Mouse (Mus musculus) midbrain, embryonic 13.5 days (tissue): ENCODE data around the gene Cdon. TPM values are rescaled to one million over a fixed set of nuclear protein-coding genes. Genes with fewer than 3 reads are reported as not detected.

Experiments used
- ATAC-seq: fragments of 200-750 bp; cut with Nextera tagmentation; 2 replicates; pipeline ENCODE4 v1.8.0; 2017; ENCODE audit warnings: mild to moderate bottlenecking, moderate TSS enrichment, moderate library complexity
- H3K27ac ChIP-seq: fragments of 300-500 bp; sonication (generic); 2 replicates; pipeline ENCODE4 v1.5.1; 2015; ENCODE audit warnings: inconsistent platforms, mild to moderate bottlenecking, moderate library complexity
- H3K27me3 ChIP-seq: fragments of 300-500 bp; sonication (generic); 2 replicates; pipeline ENCODE4 v1.6.1; 2015; ENCODE audit warnings: mild to moderate bottlenecking, inconsistent platforms
- H3K36me3 ChIP-seq: fragments of 300-500 bp; sonication (generic); 2 replicates; pipeline ENCODE4 v1.6.1; 2015; ENCODE audit warnings: mild to moderate bottlenecking, inconsistent platforms
- H3K4me1 ChIP-seq: fragments of 300-500 bp; sonication (generic); replicated peaks from 2 replicates; pipeline ENCODE4 v1.6.1; 2015; ENCODE audit warnings: inconsistent platforms
- H3K4me2 ChIP-seq: fragments of 300-500 bp; sonication (generic); replicated peaks from 2 replicates; pipeline ENCODE4 v1.6.1; 2015; ENCODE audit warnings: moderate library complexity, mild to moderate bottlenecking, inconsistent platforms
- H3K4me3 ChIP-seq: fragments of 300-500 bp; sonication (generic); replicated peaks from 2 replicates; pipeline ENCODE4 v1.5.1; 2015; ENCODE audit warnings: mild to moderate bottlenecking, inconsistent platforms
- H3K9ac ChIP-seq: fragments of 300-500 bp; sonication (generic); replicated peaks from 2 replicates; pipeline ENCODE4 v1.6.1; 2015; ENCODE audit warnings: mild to moderate bottlenecking, inconsistent platforms
- H3K9me3 ChIP-seq: fragments of 300-500 bp; sonication (generic); 2 replicates; pipeline ENCODE4 v1.6.1; 2016; ENCODE audit warnings: mild to moderate bottlenecking, inconsistent platforms
- WGBS: fragments of 180-500 bp; shearing (Covaris S2); methylation state at CpG from one replicate; pipeline ENCODE4 v1.1.7; 2015; 5-methylcytosine and 5-hydroxymethylcytosine counted together
- polyA plus RNA-seq: library from polyadenylated mRNA; unstranded; fragments of >200 nt; fragmentation: Nextera tagmentation; extraction: Ambion mirVana; gene quantifications from 2 replicates; pipeline ENCODE4 v1.2.1, GENCODE M21; 2015

The Cdon gene
- polyA plus RNA-seq, 1 experiment from 2014 or later: 10.7 TPM

DNA sequence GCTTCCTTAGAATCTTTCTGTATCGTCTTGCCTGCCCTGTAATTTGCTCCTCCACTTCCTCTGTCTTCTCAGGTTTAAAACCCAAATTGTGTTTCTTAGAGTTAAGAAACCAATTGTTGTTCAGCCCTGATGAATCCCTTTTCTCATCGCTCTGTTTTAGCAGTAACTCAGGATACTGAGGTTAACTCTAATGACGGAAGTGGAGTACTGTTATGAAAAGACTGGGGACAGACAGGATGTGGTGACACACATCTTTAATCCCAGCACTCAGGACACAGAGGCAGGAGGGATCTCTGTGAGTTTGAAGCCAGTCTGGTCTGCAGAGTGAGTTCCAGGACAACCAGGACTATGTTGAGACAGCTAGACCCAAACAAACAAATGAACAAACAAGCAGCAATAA, 74.5 kb downstream of the Cdon start:
- Histone ChIP-seq H3K27ac (no peak overlapping the region), H3K36me3 (peaks cover 46% of the 10 kb centered on the region), H3K4me2 (no peak overlapping the region), H3K4me1 (no peaks in the 10 kb centered on the region), H3K9ac (no peak overlapping the region), H3K4me3 (no peak overlapping the region), H3K27me3 (no peaks in the 10 kb centered on the region), H3K9me3 (no peaks in the 10 kb centered on the region)
- 70% methylated on average over 3 of the region's 3 CpGs for WGBS
- no peak for ATAC-seq

DNA sequence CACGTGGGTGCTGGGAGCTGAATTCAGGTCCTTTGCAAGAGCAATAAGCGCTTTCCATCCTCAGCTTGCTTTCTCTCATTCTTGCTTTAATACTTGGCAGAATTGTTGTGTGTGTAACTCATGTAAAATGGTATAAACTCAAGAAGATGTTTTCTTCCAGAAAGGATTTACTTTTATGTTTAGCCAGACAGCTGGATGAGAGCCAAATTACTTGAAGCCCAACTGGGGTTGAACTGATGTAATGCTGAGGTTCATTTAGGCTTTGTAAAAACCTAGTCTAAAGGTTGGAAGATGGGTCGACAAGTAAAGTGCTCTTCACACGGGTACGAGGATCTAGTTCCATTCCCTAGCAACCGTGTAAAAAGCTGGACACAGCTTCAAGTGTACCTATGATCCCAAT, 79.0 kb downstream of the Cdon start:
- H3K4me2 ChIP-seq: no peak overlapping the region
- H3K27me3 ChIP-seq: no peaks in the 10 kb centered on the region
- H3K9ac ChIP-seq: no peak overlapping the region
- ATAC-seq: no peak
- 87% methylated on average over 6 of the region's 6 CpGs for WGBS
- H3K9me3 ChIP-seq: no peaks in the 10 kb centered on the region
- H3K4me3 ChIP-seq: no peak overlapping the region
- H3K36me3 ChIP-seq: peaks cover 63% of the 10 kb centered on the region
- no peak overlapping the region for H3K27ac ChIP-seq
- no peaks in the 10 kb centered on the region for H3K4me1 ChIP-seq

DNA sequence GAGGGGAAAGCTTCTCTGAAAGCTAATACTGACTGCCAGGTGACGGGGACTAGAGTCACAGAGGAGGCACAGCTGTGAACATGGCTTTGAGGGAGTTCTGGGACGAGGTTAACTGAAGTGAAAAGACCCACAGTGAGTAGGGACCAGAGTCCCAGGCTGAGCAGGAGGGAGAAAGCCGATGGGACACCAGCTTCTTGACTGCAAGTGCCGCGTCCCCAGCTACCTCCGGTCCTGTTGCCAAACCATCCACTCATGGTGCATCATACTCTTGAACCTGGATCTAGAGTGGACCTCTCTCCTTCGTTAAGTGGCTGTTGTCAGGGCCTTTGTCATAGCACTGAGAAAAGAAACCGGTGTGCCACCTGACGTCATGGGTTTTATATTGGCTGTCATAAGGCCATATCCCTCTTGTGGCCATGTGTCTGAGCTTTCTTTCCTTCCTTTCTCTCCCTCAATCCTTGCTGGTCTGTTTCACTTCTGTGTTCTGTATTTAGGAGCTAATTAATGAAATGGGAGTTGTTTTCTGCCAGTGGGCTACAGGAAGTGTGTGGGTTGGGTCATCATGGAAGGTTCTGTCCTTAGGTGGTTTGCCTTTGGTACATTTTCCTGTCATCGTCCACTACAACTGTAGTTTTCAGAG, 81.6 kb downstream of the Cdon start:
- H3K9ac ChIP-seq: no peak overlapping the region
- no peak overlapping the region for H3K27ac ChIP-seq
- no peak overlapping the region for H3K4me3 ChIP-seq
- H3K27me3 ChIP-seq: no peaks in the 10 kb centered on the region
- no peaks in the 10 kb centered on the region for H3K9me3 ChIP-seq
- no peak for ATAC-seq
- H3K4me2 ChIP-seq: no peak overlapping the region
- WGBS: 80% methylated on average over 10 of the region's 10 CpGs
- no peaks in the 10 kb centered on the region for H3K4me1 ChIP-seq
- peaks cover 61% of the 10 kb centered on the region for H3K36me3 ChIP-seq

DNA sequence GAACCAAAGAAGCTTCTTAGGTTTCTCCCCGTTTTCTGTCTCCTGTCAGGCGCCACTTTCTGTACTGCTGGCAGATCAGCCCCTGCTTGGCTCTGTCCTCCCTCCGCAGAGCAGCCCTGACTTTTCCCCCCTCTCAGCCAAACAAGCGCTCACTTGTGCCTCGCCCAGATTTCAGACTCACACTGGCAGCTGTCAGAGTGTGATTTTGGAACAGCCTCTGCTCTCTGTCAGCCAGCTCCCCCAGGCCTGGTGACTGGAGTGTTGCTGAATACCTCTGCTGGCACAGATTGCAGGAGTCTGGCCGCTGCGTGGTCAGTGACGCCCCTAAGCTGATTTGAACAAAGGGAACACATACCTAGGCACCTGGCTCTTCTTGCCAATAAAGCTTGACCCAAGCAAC, 87.3 kb downstream of the Cdon start:
- no peak overlapping the region for H3K4me3 ChIP-seq
- 43% methylated on average over 8 of the region's 8 CpGs for WGBS
- ATAC-seq: peak; percentile 57

DNA sequence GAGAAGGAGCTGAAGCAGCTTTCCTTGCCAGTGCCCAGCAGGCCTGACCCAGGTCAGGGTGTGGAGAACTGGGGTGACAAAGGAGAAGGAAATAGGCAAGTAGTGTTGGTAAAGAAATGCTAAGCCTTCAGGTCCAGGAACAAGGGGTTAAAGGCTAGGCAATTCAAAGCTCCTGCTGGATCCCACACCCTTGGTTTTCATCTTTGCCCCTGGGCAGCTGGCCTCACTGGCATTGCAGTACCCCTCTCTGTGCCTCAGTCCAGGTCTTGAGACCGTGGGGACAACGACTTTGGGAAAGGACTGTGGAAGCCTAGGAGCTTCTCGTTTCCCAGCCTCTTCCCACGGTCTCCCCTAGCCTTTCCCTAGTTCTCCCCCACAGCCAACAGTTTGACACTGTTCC, 93.0 kb downstream of the Cdon start:
- no peaks in the 10 kb centered on the region for H3K9me3 ChIP-seq

More for the DNA sequence above, 87.3 kb downstream of the Cdon start:
- H3K4me1 ChIP-seq: no peaks in the 10 kb centered on the region
- no peaks in the 10 kb centered on the region for H3K27me3 ChIP-seq
- peaks cover 19% of the 10 kb centered on the region for H3K36me3 ChIP-seq
- no peaks in the 10 kb centered on the region for H3K9me3 ChIP-seq
- H3K9ac ChIP-seq: no peak overlapping the region
- H3K4me2 ChIP-seq: no peak overlapping the region
- H3K27ac ChIP-seq: peak overlapping the region; percentile 40

DNA sequence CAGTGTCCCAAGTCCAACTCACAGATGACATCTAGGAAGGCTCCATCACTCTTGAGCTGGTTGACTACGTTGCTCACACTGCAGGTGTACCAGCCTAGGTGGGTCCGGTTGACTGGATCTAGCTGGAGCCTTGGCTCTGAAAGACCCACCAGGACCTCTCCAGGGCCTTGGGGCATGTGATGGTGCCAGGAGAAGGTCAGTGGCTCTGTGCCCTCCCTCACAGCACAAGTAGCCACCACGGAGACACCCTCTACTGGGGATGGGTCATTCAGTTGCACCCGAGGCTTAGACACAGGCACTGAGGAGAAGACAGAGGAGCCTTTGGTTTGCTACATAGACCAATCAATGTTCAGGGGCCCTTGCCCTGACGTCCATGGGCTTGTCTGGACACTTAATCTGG, 95.3 kb downstream of the Cdon start:
- Histone ChIP-seq H3K4me1 (no peaks in the 10 kb centered on the region), H3K4me3 (no peak overlapping the region), H3K36me3 (no peaks in the 10 kb centered on the region), H3K9me3 (no peaks in the 10 kb centered on the region), H3K4me2 (no peak overlapping the region), H3K27ac (no peak overlapping the region), H3K27me3 (no peaks in the 10 kb centered on the region), H3K9ac (no peak overlapping the region)
- ATAC-seq: no peak
- 81% methylated on average over 5 of the region's 5 CpGs for WGBS

More for the DNA sequence above, 93.0 kb downstream of the Cdon start:
- H3K9ac ChIP-seq: no peak overlapping the region
- 91% methylated on average over 4 of the region's 4 CpGs for WGBS
- H3K36me3 ChIP-seq: no peaks in the 10 kb centered on the region
- H3K27ac ChIP-seq: no peak overlapping the region
- H3K4me1 ChIP-seq: no peaks in the 10 kb centered on the region
- H3K4me3 ChIP-seq: no peak overlapping the region
- ATAC-seq: no peak
- no peak overlapping the region for H3K4me2 ChIP-seq
- H3K27me3 ChIP-seq: no peaks in the 10 kb centered on the region

DNA sequence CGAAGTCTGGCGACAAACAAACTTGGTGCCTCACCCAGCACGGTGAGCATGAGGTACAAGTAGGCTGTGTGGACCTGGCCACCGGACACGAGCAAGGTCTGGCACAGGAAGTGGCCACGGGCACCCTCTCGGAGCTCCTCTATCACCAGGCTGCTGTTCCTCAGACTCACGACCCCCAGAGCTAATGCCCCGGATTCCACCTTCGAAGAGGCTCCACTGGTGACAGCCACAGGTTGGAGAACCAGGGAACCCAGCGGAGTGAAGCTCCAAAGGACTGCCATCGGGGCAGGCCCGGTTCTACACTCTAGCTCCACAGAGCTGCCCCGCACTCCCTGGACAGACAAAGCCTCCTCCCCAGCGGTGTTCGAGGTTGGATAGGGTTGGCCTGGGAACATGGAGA, 95.8 kb downstream of the Cdon start:
- no peaks in the 10 kb centered on the region for H3K9me3 ChIP-seq
- H3K27me3 ChIP-seq: no peaks in the 10 kb centered on the region
- no peak overlapping the region for H3K27ac ChIP-seq
- H3K4me2 ChIP-seq: no peak overlapping the region
- 91% methylated on average over 16 of the region's 16 CpGs for WGBS
- H3K4me1 ChIP-seq: no peaks in the 10 kb centered on the region
- H3K36me3 ChIP-seq: no peaks in the 10 kb centered on the region
- no peak for ATAC-seq
- no peak overlapping the region for H3K9ac ChIP-seq
- no peak overlapping the region for H3K4me3 ChIP-seq

DNA sequence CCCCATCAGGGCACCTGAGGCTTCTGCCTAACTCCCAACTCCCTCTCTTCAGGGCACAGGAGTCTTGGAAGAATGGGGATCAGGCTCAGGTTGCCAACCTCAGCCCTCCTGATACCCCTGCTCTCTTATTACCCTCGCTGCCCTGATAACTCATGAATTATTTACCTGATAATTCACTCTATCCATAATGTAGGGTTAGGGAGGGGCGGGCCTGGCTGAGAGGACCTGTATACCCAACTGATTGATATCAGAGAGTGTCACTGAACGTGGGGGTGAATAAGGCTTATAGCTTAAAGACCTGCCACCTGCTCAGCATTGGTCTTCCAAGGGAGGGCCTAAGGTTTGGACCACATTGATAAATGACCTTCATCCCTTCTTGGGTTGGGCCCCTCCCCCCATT, 97.2 kb downstream of the Cdon start, which contains the start of gene Gm1113:
Gene Gm1113, minus strand, starts transcription at position 101 of the 400 bp plus-strand sequence.
- Histone ChIP-seq H3K9ac (no peak within 1 kb of the TSS), H3K4me1 (peaks cover 1% of the 10 kb centered on the region), H3K27ac (no peak within 1 kb of the TSS), H3K36me3 (no peaks in the 10 kb centered on the region), H3K9me3 (no peaks in the 10 kb centered on the region), H3K27me3 (0 out of 2 replicates have a peak, but pooled peaks cover 4% of the 10 kb centered on the region), H3K4me3 (no peak within 1 kb of the TSS), H3K4me2 (no peak within 1 kb of the TSS)
- no peak for ATAC-seq
- 75% methylated on average over 3 of the region's 3 CpGs for WGBS

DNA sequence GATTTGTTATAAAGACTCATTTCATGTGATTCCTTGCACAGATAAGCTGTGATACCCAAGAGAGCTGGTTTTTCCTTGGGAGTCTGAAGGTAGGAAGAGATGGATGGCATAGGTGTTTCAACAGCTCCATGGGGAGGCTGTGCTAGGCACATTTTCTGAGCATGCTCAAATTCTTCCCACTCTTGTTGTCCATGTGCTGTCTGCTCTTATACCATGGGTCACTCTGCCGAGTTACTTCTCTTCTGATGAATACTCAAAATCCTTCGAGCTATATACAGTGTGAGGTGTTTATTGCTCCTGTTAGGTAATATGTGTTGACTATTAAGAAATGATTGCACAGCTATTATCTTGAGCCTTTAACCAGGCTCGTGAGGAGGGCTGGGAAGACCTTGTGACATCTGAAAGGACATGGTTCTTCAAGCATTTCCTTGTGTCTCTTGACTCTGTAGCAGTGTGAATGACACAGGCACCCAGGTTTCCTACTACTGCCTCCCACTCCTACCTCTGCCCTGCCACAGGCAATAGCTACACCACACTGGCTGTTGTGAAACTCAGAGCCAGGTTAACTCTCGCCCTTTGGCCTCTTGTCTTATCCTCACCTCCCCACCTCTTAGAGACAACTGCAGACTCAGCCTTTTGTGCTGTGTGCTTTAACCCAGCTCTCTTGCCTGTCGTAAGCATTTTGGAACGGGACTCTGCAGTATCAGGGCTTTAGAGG, 99.9 kb downstream of the Cdon start:
- no peak for ATAC-seq
- WGBS: 87% methylated on average over 6 of the region's 6 CpGs
- Histone ChIP-seq H3K4me2 (no peak overlapping the region), H3K27me3 (0 out of 2 replicates have a peak, but pooled peaks cover 4% of the 10 kb centered on the region), H3K9ac (no peak overlapping the region), H3K4me3 (no peak overlapping the region), H3K4me1 (peaks cover 14% of the 10 kb centered on the region), H3K27ac (no peak overlapping the region), H3K9me3 (no peaks in the 10 kb centered on the region), H3K36me3 (no peaks in the 10 kb centered on the region)

DNA sequence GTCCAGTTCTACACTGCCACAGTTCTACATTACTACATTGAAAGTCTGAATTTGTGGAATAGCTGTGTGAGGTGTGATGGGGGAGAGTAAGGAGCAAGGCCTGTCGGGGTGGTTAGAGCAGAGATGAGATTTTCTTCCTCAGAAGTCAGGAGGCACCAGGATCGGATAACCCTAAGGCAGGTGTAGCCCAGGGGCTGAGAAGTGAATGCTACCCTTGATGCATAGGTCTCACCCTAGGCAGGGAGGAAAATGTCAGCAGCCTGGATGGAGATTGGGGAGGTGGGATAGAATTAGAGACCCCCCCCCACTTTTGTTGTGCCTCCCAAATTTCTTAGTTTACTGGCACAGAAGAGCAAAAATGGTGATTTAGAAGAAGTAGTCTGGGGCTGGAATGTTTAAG, 101.3 kb downstream of the Cdon start:
- WGBS: 76% methylated on average over 2 of the region's 2 CpGs

DNA sequence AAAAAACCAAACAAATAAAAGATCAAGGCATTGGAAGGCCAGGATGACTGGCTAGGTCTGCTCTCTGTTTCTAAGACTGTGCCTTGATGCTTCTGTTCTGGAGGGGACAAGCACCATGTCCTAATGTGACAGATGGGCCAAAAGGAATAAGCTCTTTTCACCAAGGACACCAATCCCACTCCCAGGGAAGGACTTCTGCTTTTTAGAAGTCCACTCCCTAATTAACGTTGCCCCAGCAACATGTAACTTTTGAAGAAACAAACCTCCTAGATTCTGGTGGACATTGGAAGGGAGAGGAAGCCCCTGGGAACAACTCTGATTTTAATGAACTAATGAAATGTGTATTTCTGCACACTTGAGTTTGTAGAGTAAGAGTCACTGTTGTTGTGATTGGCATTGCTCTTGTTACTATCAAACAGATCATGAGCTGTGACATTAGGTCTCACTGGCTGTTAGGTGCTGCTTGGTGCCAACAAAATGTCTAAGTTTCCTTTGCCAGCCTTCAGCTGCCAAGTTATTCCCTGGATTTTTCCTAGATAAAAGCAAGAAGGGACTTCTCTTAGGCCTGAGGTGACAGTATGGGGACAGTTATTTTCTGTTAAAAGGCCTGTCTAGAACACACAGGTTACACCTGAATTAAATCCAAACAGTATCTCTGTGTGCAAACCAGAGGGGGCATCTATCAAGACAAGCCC, 102.0 kb downstream of the Cdon start:
- no peak overlapping the region for H3K4me2 ChIP-seq
- WGBS: 57% methylated on average over 1 of the region's 1 CpGs
- no peaks in the 10 kb centered on the region for H3K36me3 ChIP-seq
- no peaks in the 10 kb centered on the region for H3K9me3 ChIP-seq
- H3K27me3 ChIP-seq: 0 out of 2 replicates have a peak, but pooled peaks cover 4% of the 10 kb centered on the region
- no peak for ATAC-seq
- no peak overlapping the region for H3K27ac ChIP-seq
- no peak overlapping the region for H3K9ac ChIP-seq
- peaks cover 14% of the 10 kb centered on the region for H3K4me1 ChIP-seq
- no peak overlapping the region for H3K4me3 ChIP-seq

More for the DNA sequence above, 101.3 kb downstream of the Cdon start:
- Histone ChIP-seq H3K9ac (no peak overlapping the region), H3K27ac (no peak overlapping the region), H3K4me1 (peaks cover 14% of the 10 kb centered on the region), H3K9me3 (no peaks in the 10 kb centered on the region), H3K36me3 (no peaks in the 10 kb centered on the region), H3K27me3 (0 out of 2 replicates have a peak, but pooled peaks cover 4% of the 10 kb centered on the region), H3K4me2 (no peak overlapping the region), H3K4me3 (no peak overlapping the region)
- ATAC-seq: no peak

DNA sequence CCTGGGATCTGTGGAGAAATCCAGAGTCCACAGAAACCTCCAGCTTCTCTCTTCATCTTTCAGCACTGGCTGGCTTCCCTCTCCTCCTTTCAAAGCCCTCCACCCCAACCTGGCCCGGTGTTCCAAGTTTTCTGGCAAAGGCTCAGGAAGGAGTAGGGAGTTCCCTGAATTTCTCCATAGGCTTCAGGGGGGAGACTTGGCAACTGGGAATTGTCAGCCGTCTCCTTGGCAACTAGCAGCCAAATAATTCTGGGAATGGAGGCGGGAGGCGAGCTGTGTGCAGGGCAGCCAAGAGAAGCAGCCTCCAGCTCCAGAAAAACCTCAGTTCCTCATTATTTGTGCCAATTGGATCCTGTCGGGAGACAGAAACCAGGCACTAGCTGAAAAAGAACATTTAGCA, 102.6 kb downstream of the Cdon start:
- no peak overlapping the region for H3K27ac ChIP-seq
- WGBS: 10% methylated on average over 5 of the region's 5 CpGs
- H3K4me2 ChIP-seq: no peak overlapping the region; the same call in 1 of the 2 replicates
- peaks cover 14% of the 10 kb centered on the region for H3K4me1 ChIP-seq
- ATAC-seq: peak; percentile 81
- H3K36me3 ChIP-seq: no peaks in the 10 kb centered on the region
- no peak overlapping the region for H3K9ac ChIP-seq
- H3K27me3 ChIP-seq: 0 out of 2 replicates have a peak, but pooled peaks cover 4% of the 10 kb centered on the region
- H3K4me3 ChIP-seq: no peak overlapping the region
- H3K9me3 ChIP-seq: no peaks in the 10 kb centered on the region
